Mouse (Mus musculus): ENCODE measurements around the gene Sema4a.

Gene Sema4a

GRCm38 (mm10) chr3:88460983-88461696 is at the start of gene Sema4a:
Gene Sema4a (minus strand): TSS chr3:88461182.
- no peak for DNase-seq

DNA sequence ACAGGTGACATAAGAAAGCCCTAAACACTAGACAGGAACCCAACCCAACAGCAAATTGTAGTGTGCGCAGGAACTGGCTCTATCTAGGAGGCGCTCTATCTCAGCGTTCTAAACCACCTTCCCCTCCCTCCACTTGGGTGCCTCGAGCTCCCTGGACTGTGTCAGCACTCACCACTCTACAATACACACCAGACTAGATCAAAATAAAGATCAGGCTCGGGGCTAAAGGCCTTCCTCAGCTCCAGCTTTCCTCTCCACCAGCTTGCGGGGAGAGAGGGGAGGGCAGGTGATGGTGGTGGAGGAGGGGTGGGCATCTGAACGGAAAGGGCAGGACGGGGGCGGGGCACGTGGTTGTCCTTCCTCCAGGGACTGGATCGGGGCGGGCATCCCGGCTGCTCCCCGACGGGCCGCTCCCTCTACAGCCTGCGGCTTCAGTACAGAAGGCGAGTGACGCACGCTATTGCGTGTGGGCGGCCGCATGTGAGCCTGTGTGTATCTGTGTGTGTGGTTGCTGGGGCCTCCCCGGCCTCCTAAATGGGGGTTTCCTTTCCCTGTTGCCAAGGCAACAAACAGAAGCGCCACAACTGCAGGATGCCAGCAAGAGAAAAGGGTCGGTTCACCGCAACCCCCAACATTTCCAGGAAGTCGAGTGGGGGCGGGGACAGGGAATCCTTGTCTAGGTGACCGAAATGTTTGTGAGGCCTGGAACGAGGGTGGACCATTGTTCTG is 48.9 kb upstream of the Sema4a start, which contains the start of gene Lmna:
Gene Lmna, minus strand, starts transcription at position 265 of the 729 bp plus-strand sequence.
- peak; percentile 93 to 94 for DNase-seq

GRCm38 (mm10) chr3:88509250-88509649 is 48.3 kb upstream of the Sema4a start:
- DNase-seq, result no peak

- DNase-seq, result no peak
Measured at GRCm38 (mm10) chr3:88505765-88506164, 44.8 kb upstream of the Sema4a start.

- DNase-seq, result no peak
Measured at GRCm38 (mm10) chr3:88505081-88505480, 44.1 kb upstream of the Sema4a start.

DNA sequence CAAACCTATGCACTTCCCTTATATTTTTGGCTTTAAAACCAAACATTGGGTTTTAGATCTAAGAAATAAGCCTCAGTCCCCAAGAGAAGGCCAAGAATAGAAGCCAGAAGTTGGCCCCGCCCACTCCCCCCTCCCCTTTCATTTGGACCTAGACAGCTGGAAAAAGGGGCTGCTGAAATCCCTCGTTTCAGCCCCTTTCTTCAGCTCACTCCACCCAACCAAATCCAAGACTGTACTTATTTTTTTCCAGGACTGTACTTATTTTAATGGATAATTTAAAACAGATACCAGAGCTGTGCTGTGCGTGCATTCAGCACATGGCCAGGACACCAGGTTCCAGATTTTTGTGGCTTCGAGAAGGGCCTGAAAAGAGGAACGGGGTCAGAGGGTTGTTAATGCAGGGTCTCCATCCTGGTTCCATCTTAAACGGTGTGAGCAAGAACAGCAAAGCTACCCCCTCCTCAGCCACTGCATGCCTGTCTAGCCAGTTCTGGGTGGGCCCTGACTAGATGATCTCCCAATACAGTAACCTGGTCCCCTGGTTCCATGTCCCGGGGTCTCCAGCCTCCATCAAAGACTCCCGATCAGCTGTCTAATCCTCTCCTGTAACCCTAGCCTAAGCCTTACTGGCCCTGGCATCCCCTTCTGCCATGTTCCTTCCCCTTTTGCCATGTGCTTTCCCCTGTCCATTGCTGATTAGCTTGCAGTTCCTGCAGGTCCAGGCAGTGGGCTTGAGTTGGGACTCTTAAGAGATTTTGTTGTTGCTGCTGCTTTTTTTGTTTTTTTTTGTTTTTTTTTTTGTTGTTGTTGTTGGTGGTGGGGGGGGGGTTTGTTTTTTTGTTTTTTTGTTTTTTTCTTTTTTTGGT is 43.1 kb upstream of the Sema4a start:
- no peak for DNase-seq

DNA sequence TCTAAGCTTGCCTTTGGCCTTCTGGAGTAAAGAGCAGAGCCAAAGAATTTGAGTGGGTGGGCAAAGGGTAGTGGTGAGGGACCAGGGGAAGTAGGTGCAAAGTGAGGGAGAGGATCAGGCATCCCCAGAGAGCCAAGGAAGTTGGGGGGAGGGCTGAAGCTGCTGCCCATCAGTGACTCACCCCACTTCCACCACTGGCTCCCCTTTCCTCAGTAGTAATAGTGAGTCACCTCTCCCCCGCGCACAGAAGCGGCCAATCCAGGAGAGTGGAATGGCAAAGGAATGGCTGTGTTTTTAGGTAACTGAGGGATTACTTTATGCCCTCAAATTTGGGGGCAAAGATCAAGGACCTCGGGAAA is 42.5 kb upstream of the Sema4a start:
- DNase-seq, result no peak

- peak; percentile 94 to 96 for DNase-seq
Measured at GRCm38 (mm10) chr3:88502641-88503504, 41.9 kb upstream of the Sema4a start.

- peak; percentile 47 to 50 for DNase-seq
Measured at GRCm38 (mm10) chr3:88502031-88502571, 41.1 kb upstream of the Sema4a start.

DNA sequence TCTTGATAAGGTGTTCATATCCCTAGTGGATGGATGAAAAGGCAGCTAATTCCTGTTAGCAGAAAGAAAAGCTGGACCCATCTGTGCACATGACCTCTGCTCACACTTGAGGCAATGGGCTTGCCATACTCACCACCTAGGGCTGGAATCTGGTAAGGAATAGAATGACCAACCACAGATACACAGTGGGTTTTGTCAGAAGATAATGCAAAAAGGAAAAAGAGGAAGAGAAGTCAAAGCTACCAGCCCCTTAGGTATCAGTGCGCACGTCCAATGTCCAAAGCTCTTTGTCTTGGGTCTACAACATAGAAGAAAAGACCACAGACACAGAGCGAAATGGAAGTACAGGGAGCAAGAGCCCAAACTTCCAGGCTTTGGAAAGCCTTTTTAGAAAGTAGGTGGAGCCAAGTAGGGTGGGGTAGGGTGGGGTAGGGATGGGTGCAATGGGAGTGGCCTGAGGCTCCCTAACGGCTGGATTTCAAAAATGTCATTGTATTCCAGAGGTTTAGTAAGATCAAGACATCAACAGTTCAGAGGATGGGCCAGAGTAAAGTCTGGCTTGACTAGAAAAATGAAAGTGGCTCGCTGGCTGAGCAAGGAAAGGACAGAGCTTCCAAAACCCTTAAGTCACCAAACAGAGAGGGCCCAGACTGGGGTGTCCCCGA is 40.5 kb upstream of the Sema4a start:
- no peak for DNase-seq

GRCm38 (mm10) chr3:88500655-88501365 is 39.8 kb upstream of the Sema4a start:
- DNase-seq, result peak; percentile 76 to 79

DNA sequence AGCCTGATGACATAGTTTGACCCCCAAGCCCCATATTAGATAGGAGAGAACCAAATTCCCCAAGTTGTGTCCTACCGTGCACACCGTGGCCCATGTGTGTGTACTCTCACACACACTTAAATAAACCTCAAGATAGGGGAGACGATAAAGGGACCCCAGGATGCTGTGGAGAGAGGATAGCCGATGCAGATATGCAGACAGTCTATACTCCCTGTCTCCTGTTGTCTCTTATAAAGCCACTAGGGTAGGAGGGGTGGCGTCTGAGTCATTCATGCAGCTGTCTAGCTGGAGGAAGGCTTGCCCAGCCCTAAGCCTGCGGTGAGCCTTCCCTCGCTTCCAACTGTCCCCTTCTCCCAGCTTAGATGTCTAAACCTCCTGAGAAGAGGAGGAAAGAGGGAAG is 39.1 kb upstream of the Sema4a start:
- DNase-seq, result no peak

DNA sequence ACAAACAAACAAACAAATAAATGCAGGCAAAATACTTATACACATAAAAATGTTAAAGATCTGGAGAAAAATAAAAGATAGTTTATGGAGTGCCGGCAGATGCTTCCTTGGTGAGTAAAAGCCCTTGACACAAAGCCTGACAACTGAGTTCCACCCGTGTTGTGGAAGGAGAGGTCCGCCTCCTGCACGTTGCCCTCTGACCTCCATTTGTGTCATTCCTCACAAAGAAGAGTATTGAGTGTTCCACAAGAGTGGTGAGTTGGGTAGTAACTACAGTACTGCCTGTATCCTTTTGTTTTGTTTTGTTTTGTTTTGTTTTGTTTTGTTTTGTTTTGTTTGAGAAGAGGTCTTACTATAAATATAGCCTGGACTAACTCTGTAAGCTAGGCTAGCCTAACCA is 38.6 kb upstream of the Sema4a start:
- DNase-seq, result no peak

DNA sequence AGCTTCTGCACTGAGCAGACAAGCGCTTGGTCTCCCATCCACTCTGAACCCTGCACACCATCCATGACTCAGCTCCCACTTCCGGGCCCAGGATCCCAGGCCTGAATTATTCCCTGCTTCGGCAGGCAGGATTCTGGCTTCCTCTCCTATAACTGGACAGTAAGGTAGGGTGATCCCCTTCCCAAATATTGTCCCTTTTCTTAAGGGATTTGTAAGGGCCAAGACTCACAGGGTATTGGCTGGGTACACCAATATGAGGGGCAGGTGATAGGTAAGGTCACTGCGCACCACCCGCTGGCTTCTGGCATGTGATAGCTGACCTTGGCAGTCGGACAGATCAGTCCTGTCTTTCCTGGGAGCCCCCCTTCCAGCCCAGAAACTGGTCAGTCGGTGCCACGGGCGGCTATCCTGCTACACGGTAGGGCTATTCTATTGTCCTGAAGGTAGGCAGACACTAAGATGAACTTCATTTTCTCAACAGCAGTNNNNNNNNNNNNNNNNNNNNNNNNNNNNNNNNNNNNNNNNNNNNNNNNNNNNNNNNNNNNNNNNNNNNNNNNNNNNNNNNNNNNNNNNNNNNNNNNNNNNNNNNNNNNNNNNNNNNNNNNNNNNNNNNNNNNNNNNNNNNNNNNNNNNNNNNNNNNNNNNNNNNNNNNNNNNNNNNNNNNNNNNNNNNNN is 34.9 kb upstream of the Sema4a start:
- DNase-seq, result no peak

GRCm38 (mm10) chr3:88494836-88495628 is 34.0 kb upstream of the Sema4a start:
- DNase-seq, result no peak

GRCm38 (mm10) chr3:88493706-88494582 is 33.0 kb upstream of the Sema4a start:
- no peak for DNase-seq

- no peak for DNase-seq
Measured at GRCm38 (mm10) chr3:88487396-88487795, 26.4 kb upstream of the Sema4a start.

DNA sequence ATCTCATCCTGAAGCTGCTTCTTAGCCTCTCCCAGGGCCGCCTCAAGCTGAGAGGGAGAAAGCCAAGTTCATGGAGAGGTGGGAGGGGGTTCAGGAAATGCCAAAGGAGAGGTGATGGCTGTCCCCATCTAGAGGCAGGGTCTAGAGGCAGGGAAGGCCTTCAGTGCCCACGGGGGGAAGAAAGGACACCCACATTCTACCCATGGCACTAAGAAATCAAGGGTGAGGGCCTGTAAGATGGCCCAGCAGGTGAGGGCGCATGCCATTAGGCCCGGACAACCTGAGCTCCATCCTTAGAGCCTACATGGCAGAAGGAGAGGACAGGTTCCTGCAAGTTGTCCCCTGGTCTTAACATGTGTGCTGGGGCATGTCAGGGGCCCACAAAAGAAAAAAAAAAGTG is 25.9 kb upstream of the Sema4a start:
- DNase-seq, result no peak

Measured in kidney, adult 8-10 months (tissue).